Mouse (Mus musculus) neural tube, embryonic 14.5 days (tissue): Measurements from ENCODE around the gene Svbp. TPM values are rescaled to one million over a fixed set of nuclear protein-coding genes. Genes with fewer than 3 reads are reported as not detected.

Source experiments
- ATAC-seq: fragments of 200-750 bp; cut with Nextera tagmentation; 2 replicates; pipeline ENCODE4 v1.8.0; 2017; ENCODE audit warnings: low read depth, mild to moderate bottlenecking, moderate TSS enrichment, moderate library complexity
- H3K27ac ChIP-seq: fragments of 300-500 bp; sonication (generic); 2 replicates; pipeline ENCODE4 v1.5.1; 2014; ENCODE audit warnings: low read depth, mild to moderate bottlenecking, control low read depth, low read length, moderate library complexity, mixed read lengths
- H3K27me3 ChIP-seq: fragments of 300-500 bp; sonication (generic); 2 replicates; pipeline ENCODE4 v1.6.1; 2014; ENCODE audit warnings: low read length; ENCODE audit not compliant: control insufficient read depth, insufficient read depth
- H3K36me3 ChIP-seq: fragments of 300-500 bp; sonication (generic); 2 replicates; pipeline ENCODE4 v1.6.1; 2014; ENCODE audit warnings: low read length, mixed read lengths; ENCODE audit not compliant: control insufficient read depth, insufficient read depth
- H3K4me1 ChIP-seq: fragments of 300-500 bp; sonication (generic); 2 replicates; pipeline ENCODE4 v1.6.1; 2014; ENCODE audit warnings: low read length; ENCODE audit not compliant: control insufficient read depth, insufficient read depth
- H3K4me2 ChIP-seq: fragments of 300-500 bp; sonication (generic); 2 replicates; pipeline ENCODE4 v1.6.1; 2014; ENCODE audit warnings: mild to moderate bottlenecking, low read depth, low read length, control low read depth
- H3K4me3 ChIP-seq: fragments of 300-500 bp; sonication (generic); 2 replicates; pipeline ENCODE4 v1.5.1; 2014; ENCODE audit warnings: low read depth, low read length, control low read depth, mixed read lengths
- H3K9ac ChIP-seq: fragments of 300-500 bp; sonication (generic); replicated peaks from 2 replicates; pipeline ENCODE4 v1.6.1; 2014; ENCODE audit warnings: low read depth, mild to moderate bottlenecking, control low read depth, low read length, mixed read lengths
- H3K9me3 ChIP-seq: fragments of 300-500 bp; sonication (generic); 2 replicates; pipeline ENCODE4 v1.6.1; 2016; ENCODE audit warnings: low read length; ENCODE audit not compliant: control insufficient read depth
- WGBS: fragments of 180-500 bp; shearing (Covaris S2); extraction: QIAGEN DNeasy Blood & Tissue Kit; methylation state at CpG from one replicate; pipeline ENCODE4 v1.1.7; 2014; 5-methylcytosine and 5-hydroxymethylcytosine counted together
- polyA plus RNA-seq: library from polyadenylated mRNA; unstranded; fragments of >200 nt; fragmentation: Nextera tagmentation; extraction: Ambion mirVana; gene quantifications from 2 replicates; pipeline ENCODE4 v1.2.1, GENCODE M21; 2014

Gene Svbp
- 230 and 254 TPM in 2 replicates for polyA plus RNA-seq

DNA sequence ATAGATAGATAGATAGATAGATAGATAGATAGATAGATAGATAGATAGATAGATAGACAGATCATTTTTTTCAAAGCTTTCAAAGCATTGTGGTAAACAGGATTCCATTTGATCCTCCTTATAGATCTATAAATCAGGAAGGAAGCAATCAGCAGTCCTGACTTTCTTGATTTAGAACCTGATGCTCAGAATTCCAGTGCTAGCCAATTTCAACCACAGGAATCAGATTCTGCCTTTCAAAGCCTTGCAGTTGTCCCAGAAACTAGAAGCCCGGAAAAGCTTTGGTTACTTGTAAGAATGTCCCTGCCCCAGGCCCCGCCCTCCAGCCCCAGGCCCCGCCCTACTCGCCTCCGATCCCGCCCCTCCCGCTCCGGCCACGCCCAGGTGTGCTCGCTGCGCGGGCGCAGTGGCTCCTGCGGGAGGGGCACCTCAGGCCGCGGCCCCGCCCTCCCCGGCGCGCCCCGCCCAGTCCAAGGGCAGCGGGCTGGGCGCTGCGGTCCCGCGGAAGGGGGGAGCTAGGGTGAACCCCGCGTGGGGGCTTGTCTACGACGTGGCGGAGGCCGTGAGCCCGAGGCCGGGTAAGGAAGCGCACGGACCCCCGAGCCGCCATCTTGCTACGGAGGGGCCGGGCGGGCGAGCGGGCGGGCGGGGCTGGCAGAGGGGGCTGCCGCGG, at the start of gene Svbp:
TSS of gene Svbp (plus strand) at position 398 of the 673 bp plus-strand sequence.
- Histone ChIP-seq H3K4me2 (peak within 1 kb of the TSS; percentile 83), H3K4me1 (peaks cover 13% of the 10 kb centered on the region; the same call in 1 of the 2 replicates), H3K9ac (peak within 1 kb of the TSS; percentile 81), H3K36me3 (no peaks in the 10 kb centered on the region), H3K27me3 (no peaks in the 10 kb centered on the region), H3K4me3 (peak within 1 kb of the TSS; percentile 76), H3K9me3 (no peaks in the 10 kb centered on the region), H3K27ac (peak within 1 kb of the TSS; percentile 81)
- WGBS = 0% methylated on average over 22 of the region's 47 CpGs
- ATAC-seq = peak; percentile 90

DNA sequence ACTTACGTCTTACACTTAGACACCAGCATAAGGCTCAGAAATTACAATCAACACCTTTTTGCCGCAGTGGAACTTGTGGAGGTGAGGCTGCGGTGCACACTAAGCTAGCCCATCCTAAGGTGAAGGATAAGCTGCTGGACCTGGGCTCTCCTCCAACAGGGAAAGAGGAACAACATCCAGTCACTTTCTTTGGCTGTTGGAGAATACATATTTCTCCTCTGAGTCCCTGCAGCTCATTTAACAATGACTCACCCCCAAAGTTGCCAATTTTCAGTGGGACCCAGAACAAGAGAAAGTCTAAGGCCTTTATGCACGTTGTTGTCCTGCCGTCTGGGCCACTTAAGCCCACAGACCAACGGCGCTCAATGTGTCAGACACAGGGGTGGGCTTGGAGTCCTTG, 48.3 kb upstream of the Svbp start:
- Histone ChIP-seq H3K4me3 (no peak overlapping the region), H3K4me2 (no peak overlapping the region), H3K27me3 (no peaks in the 10 kb centered on the region), H3K36me3 (no peaks in the 10 kb centered on the region), H3K4me1 (no peaks in the 10 kb centered on the region), H3K27ac (no peak overlapping the region), H3K9me3 (no peaks in the 10 kb centered on the region), H3K9ac (no peak overlapping the region)
- no peak for ATAC-seq
- 87% methylated on average over 7 of the region's 7 CpGs for WGBS

DNA sequence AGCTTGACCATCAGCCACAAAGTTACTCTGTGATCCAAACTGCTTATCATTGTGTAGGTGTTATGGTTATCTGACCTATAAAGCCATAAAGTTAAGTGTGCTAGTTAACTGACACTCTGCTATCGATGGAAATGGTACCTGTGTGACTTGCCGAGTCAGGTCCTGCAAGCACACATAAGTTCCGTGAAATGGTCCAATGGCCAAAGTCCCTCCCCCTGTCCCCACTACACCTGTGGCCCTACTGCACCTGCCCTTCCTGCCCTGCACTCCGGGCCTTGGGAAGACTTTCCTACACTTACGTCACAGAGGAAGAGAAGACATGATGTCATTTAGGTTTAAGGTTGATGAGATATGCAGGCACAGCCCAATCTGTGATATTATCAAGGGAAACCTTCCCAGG, 47.8 kb upstream of the Svbp start:
- no peaks in the 10 kb centered on the region for H3K9me3 ChIP-seq
- H3K9ac ChIP-seq = no peak overlapping the region
- H3K4me2 ChIP-seq = no peak overlapping the region
- H3K4me3 ChIP-seq = no peak overlapping the region
- no peaks in the 10 kb centered on the region for H3K27me3 ChIP-seq
- ATAC-seq = no peak
- H3K27ac ChIP-seq = no peak overlapping the region
- H3K36me3 ChIP-seq = no peaks in the 10 kb centered on the region
- 91% methylated on average over 5 of the region's 5 CpGs for WGBS
- H3K4me1 ChIP-seq = no peaks in the 10 kb centered on the region

DNA sequence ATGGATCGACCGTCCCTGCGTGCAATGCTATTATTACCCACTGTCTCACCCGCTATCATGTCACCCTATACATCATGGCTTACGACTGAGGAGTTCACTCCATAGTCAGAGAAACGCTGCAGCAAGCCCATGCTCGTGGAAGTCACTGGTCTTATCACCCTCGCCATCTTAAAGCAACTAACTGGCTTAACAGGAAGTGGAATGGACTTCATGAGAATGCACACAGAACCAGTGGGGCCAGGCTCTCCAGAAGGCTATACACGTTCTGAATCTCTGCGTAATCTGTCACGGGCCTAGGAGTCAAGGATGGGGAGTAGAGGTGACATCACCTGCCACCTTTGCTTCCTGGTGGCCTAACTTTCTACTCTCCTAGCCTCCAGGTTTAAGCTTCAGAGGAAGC, 46.4 kb upstream of the Svbp start:
- Histone ChIP-seq H3K9ac (no peak overlapping the region), H3K27ac (no peak overlapping the region)

DNA sequence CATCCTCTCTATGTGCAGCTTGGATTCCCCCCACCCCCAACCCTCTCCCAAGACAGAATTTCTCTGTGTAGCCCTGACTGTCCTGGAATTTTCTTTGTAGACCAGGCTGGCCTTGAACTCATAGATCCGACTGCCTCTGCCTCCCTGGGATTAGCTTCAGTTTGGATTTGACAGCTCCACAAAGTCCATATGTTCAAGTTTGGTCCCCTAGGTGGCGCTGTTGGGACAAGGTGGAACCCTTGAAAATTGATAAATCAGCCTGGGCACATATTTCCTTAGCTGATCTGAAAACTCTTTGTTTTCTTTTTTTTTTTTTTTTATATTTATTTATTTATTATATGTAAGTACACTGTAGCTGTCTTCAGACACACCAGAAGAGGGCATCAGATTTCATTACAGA, 37.9 kb upstream of the Svbp start:
- Histone ChIP-seq H3K36me3 (no peaks in the 10 kb centered on the region), H3K9me3 (no peaks in the 10 kb centered on the region), H3K27ac (no peak overlapping the region), H3K27me3 (no peaks in the 10 kb centered on the region), H3K4me2 (no peak overlapping the region), H3K9ac (no peak overlapping the region), H3K4me1 (no peaks in the 10 kb centered on the region), H3K4me3 (no peak overlapping the region)
- 39% methylated on average over 2 of the region's 2 CpGs for WGBS
- ATAC-seq = no peak

More for the DNA sequence above, 46.4 kb upstream of the Svbp start:
- no peaks in the 10 kb centered on the region for H3K4me1 ChIP-seq
- no peak overlapping the region for H3K4me3 ChIP-seq
- ATAC-seq = no peak
- no peaks in the 10 kb centered on the region for H3K36me3 ChIP-seq
- no peak overlapping the region for H3K4me2 ChIP-seq
- 87% methylated on average over 11 of the region's 11 CpGs for WGBS
- H3K27me3 ChIP-seq = no peaks in the 10 kb centered on the region
- H3K9me3 ChIP-seq = no peaks in the 10 kb centered on the region

DNA sequence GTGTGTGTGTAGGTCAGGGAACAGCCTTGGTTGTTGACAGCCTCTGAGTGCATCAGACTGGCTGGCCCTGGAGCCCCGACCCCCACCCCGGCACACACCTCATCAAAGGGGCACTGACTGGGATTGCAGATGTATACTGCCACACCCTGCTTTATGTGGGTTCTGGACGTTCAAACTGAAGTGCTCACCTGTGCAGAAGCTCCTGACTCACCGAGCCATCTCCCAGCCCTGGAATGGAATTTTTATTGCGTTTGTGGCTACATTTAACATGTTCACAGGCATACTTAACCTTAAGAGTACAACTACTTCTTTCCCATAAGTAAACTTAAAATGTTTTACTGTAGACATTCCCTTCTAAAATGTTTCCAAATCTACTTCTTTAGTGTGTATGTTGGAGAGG, 37.2 kb upstream of the Svbp start:
- no peak for ATAC-seq
- WGBS = 85% methylated on average over 5 of the region's 5 CpGs
- H3K9ac ChIP-seq = no peak overlapping the region

DNA sequence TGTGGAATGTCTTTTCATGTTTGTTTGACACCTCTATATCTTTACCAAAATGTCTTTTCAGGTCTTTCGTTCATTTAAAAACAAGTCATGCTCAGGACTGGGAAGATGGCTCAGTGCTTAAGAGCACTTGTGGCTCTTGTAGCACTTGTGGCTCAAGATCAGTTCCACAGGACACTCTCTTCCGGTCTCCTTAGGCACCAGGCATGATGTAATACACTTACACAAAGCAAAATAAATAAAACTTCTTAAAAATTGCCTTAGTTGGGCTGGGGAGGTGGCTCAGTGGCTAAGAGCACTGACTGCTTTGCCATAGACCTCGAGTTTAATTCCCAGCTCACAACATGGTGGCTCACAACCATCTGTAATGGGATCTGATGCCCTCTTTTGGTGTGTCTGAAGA, 33.7 kb upstream of the Svbp start:
- Histone ChIP-seq H3K4me1 (no peaks in the 10 kb centered on the region), H3K36me3 (no peaks in the 10 kb centered on the region), H3K27ac (no peak overlapping the region), H3K4me2 (no peak overlapping the region), H3K9me3 (no peaks in the 10 kb centered on the region), H3K9ac (no peak overlapping the region), H3K4me3 (no peak overlapping the region), H3K27me3 (no peaks in the 10 kb centered on the region)
- no peak for ATAC-seq
- 76% methylated on average over 3 of the region's 3 CpGs for WGBS

More for the DNA sequence above, 37.2 kb upstream of the Svbp start:
- H3K27ac ChIP-seq = no peak overlapping the region
- no peaks in the 10 kb centered on the region for H3K27me3 ChIP-seq
- no peak overlapping the region for H3K4me3 ChIP-seq
- H3K4me1 ChIP-seq = no peaks in the 10 kb centered on the region
- H3K9me3 ChIP-seq = no peaks in the 10 kb centered on the region
- H3K36me3 ChIP-seq = no peaks in the 10 kb centered on the region
- no peak overlapping the region for H3K4me2 ChIP-seq

DNA sequence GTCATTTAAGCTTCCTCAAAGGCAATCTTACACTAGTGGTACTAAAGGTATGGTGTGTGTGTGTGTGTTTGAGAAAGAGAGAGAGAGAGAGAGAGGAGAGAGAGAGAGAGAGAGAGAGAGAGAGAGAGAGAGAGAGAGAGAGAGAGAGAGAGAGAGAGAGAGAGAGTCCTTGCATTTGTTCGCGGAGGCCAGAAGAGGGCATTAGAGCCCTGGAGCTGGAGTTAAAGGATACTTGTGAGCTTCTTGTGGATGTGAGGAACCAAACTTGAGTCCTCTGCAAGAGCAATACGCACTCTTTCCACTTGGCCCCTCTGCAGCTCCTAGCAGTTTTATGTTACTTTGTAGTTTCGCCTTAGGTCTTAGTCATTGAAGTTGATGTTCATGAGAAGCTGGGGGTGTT, 32.1 kb upstream of the Svbp start:
- no peaks in the 10 kb centered on the region for H3K36me3 ChIP-seq
- no peaks in the 10 kb centered on the region for H3K27me3 ChIP-seq
- H3K27ac ChIP-seq = no peak overlapping the region
- 74% methylated on average over 4 of the region's 4 CpGs for WGBS
- no peak overlapping the region for H3K4me2 ChIP-seq
- no peaks in the 10 kb centered on the region for H3K9me3 ChIP-seq
- ATAC-seq = no peak
- no peak overlapping the region for H3K4me3 ChIP-seq
- H3K9ac ChIP-seq = no peak overlapping the region
- no peaks in the 10 kb centered on the region for H3K4me1 ChIP-seq

DNA sequence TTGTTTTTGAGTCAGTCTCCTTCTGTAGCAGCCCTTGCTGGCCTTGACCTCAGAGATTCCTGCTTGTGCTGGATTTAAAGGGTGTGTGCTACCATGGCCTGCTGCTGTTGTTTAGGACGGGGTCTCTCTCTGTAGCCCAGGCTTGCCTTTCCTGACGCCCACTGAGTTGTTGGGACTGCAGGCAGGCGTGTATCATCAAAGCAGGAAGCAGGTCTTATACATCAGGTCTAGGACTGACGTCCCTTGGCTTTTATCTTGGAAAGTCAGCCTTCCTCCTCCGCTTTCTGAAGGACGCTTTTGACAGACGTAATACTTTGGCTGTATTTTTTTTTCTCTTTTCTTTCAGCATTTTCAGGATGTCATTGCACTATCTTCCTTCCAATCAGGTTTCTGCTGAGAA, 29.2 kb upstream of the Svbp start:
- no peak overlapping the region for H3K4me2 ChIP-seq
- H3K9ac ChIP-seq = no peak overlapping the region
- H3K9me3 ChIP-seq = no peaks in the 10 kb centered on the region
- H3K4me1 ChIP-seq = no peaks in the 10 kb centered on the region
- peaks cover 5% of the 10 kb centered on the region for H3K36me3 ChIP-seq
- ATAC-seq = no peak
- WGBS = 82% methylated on average over 7 of the region's 7 CpGs
- no peak overlapping the region for H3K4me3 ChIP-seq
- no peak overlapping the region for H3K27ac ChIP-seq
- H3K27me3 ChIP-seq = no peaks in the 10 kb centered on the region
